Mouse (Mus musculus): Measurements from ENCODE around the gene Josd2.

The Josd2 gene

GRCm38 (mm10) chr7:44467811-44468411 is at the start of gene Josd2:
Josd2 (plus strand) TSS chr7:44467980.
- DNase-seq = peak; percentile 91

DNA sequence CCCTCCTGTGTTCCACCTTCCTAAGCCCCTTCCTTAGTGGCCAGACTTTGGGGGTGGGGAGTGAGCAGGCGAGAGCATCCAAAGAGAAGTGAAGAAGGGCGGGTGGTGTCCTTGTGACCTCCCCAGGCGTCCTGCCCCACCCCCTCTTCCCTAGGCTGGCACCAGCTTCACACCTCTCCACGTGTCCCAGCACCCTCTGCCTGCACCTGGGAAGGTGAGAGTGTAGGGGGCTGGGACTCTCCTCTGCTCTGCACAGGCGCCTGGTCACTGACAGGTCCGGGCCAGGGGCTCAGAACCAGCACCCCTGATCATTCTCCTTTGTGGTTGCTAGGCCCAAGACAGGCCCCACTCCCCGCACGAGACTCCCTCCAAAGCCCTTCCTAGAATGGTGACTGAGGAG is 40.1 kb upstream of the Josd2 start:
- no peak for DNase-seq

DNA sequence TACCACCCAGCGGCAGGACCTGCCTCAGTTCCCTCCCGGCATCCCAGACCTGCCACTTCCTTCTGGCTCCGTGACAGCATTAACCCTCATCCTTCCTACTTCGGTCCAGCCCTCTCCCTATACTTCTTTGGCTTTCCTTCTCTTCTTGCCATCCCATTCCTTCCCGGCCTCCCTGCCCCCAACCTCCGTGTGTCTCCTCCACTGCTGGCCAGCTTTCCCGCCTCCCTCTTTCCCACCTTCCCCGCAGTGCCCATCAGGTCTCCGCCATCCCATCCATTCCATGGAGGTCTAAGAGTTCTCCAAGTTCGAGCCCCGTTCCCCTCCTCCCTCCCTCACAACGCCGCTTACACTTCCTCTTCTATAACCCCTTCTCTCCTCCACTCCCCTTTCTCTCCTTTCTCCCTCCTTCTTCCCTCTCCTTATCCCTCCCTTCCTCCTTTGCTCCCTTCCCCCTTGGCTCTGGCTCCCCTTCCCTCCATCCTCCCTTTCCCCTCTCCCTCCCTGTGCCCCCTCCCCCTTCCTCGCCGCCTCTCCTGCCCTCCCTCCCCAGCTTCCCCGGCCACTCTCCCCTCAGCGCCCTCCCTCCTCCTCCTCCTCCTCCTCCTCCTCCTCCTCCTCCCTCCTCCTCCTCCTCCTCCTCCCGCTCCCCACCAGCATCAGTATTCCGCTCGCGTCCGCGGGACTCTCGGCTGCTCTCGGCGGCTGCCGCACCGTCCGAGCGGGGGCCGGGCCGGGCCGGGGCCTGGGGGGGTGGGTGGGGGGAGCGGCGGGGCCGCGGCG is 39.4 kb upstream of the Josd2 start:
- peak; percentile 74 for DNase-seq

- DNase-seq = peak; percentile 85
Measured at GRCm38 (mm10) chr7:44428968-44429521, 38.7 kb upstream of the Josd2 start, which contains the start of gene Lrrc4b. Lrrc4b (plus strand) TSS chr7:44429018.

DNA sequence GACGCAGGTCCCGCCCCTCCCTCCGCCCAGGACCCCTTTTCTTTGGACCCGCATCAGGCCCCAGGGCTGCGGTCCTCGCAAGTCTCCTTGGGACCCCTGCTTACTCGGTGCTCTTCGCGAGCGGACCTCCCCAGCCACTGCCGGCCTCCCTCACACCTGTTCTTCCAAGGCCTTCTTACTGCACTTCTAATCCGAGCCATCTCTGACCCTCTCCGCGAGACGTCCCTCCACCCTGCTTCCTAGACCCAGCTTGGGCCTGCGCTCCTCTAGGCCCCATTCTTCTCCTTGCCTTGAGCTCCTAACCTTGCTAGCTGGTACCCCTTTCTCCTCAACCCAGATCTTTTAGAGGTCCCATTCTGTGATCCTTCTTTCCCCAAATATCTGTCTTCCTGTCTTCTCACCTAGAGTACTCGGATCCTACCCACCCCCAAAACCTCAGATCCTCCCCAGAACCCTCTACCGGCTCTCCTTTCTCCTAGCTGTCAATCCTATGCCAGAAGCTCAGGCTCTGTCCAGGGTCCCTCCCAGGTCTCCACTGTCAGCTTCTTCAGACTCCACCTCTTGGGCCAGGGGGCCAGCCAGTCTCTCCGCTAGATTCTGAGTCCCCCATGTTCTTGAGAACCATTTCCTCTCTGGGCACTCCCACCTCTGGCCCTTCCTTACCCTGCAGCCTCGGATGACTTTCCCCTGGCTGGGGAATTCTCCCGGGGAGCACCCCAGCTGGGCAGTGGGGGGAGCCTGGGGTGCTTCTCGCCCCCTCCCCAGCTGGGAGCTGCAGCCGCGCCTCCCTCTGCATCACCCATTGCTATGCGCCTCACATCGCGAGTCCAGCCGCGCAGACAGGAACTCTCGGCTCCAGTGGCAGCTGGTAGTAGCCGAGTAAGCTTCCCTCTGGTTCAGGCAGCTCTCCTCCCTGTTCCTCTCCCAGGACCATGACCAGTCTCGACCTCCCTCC is 38.0 kb upstream of the Josd2 start:
- peak; percentile 65 for DNase-seq

GRCm38 (mm10) chr7:44432550-44432949 is 35.2 kb upstream of the Josd2 start:
- DNase-seq = no peak

GRCm38 (mm10) chr7:44433371-44433770 is 34.4 kb upstream of the Josd2 start:
- DNase-seq = peak; percentile 56

DNA sequence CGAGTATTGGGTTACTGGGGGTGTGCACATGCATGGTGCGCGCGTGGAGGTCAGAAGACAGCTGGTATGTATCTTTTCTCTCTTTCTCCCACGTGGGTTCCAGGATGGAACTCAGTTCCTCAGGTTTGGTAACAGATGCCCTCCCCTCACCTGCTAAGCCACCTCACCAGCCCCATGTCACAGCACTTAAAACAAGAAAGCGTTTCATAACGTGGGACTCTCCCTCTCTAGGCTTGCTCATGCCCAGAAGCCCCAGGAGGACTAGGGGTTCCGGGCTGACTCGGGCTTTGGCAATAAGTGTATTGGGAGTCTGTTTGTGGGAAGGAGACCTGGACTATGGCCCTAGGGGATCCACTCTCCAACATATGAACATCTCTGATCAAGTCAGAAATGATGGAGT is 33.7 kb upstream of the Josd2 start:
- DNase-seq = no peak

DNA sequence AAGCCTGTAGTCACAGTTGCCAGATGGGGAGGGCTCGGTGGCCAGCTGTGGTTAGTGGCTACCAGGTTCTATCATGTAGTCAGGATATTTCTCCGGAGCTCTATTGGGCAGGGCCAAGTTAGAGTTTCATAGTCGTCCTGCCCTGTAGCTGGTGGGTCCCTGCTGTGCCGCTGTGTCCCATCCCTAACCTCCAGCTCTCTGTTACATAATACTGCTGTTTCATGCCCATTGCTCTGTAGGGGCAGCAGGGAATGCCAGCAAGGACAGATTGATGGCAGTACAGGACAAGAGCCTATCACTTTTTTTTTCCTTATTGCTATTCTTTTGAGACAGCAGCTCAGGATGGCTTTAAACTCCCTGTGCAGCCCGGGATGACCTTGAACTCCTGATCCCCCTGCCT is 32.0 kb upstream of the Josd2 start:
- no peak for DNase-seq

DNA sequence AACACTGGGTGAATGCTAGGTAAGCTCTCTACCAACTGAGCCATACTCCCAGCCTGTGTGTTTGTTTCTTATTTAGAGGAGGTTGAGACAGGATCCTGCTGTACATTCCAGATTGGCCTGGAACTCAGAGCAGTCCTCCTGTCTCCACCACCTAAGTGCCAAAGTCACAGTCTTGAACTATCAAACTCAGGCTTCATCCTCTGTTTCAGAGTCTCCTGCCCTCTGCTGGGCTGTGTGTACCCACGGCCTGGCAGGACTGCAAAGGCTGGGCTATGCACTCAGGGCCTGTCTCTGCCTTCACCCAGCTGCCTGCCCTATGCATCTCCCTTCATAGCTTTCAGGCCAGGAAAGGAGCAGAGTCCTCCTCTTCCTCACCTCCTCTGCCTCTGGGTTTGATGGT is 31.5 kb upstream of the Josd2 start:
- no peak for DNase-seq

DNA sequence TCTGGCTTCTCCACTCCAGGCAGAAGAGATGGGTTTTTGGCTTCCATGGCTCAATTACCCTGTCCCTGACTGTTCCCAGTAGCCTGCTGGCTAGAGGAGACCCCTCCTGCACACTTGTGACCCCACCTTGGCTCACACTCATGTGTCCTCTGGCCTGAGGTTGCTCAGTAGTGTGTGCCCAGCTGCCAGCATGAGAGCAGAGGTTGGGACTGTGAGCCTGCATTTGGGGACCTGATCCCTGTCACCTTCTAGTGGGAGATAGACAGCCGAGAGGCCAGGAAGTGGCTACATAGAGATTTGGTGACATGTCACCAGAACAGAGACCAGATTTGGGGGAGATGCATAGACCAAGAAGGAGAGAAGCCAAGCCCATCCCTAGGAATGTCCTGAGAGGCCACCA is 30.6 kb upstream of the Josd2 start:
- DNase-seq = no peak

DNA sequence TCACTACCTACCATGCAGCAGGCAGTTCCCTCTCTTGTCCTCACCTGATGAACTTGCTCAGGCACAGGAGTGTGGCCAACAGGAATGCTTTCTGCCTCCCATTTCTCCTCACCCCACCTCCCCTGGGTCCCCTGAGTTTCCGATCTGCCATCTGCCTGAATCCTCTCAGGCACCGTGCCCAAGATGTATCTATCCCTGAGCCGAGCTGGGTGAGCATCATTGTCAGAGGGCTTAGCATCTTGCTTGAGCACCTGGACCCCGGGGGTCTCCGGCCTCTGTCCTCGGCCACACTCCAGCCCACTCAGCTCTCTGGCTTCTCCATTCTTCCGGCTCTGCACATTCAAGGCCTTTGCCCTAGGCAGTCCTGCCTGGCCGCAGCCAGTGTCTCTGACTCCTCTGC is 29.8 kb upstream of the Josd2 start:
- no peak for DNase-seq

GRCm38 (mm10) chr7:44439696-44440095 is 28.1 kb upstream of the Josd2 start:
- DNase-seq = no peak

- no peak for DNase-seq
Measured at GRCm38 (mm10) chr7:44440479-44440878, 27.3 kb upstream of the Josd2 start.

- no peak for DNase-seq
Measured at GRCm38 (mm10) chr7:44441180-44441579, 26.6 kb upstream of the Josd2 start.

DNA sequence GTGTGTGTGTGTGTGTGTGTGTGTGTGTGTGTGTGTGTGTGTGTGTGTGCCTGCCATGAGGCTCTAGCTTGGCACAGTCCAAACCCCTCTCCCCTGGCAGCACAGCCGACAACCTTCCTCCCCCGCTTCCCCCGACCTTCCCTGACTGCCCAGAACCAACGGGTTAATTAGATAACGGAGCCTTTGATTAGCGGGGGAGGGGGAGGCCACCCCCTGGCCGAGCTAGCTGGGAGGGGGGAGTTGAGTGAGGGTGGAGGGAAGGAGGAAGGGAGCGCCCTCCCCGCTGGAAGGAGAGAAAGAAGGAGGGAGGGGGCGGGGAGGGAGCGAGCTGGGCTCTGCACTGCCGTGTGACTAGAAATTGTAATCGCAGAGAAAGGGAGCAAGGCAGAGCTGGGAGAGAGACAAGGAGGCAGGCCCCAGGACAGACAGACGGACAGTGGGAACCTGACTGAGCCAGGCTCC is 26.1 kb upstream of the Josd2 start:
- DNase-seq = peak; percentile 64

- peak; percentile 59 for DNase-seq
Measured at GRCm38 (mm10) chr7:44442407-44442821, 25.4 kb upstream of the Josd2 start.

GRCm38 (mm10) chr7:44443268-44444173 is 24.3 kb upstream of the Josd2 start:
- DNase-seq = no peak

- DNase-seq = no peak
Measured at GRCm38 (mm10) chr7:44444886-44445527, 22.8 kb upstream of the Josd2 start.

DNA sequence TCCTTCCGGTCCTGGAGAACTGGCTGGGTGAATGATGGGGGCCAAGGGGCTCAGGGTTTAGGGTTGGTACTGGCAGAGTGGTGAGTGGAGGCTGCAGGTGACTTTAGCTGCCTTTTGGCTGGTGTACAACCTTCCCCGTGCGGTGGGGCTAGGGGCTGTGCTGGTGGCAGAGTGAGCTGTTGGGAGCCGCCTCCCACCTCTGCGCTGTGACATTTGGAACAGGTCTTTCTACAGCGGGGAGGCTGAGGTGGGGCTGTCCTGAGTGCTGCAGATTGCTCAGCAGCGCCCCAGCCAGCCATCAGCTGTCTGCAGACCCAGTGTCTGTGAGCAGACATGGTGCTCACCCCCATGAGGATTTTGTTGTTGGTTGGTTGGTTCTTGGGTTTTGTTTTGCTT is 22.3 kb upstream of the Josd2 start:
- no peak for DNase-seq

Measured in right cerebral cortex, postnatal 14 days (tissue).